Mouse (Mus musculus) hindbrain, embryonic 13.5 days (tissue): ENCODE measurements at regions not wholly inside any gene's neighbourhood (a gene's known extent, or its start where the extent isn't known, plus 50 kb on each side); places are given as distances from the start of the nearest gene placed in this dataset.
A peak's percentile ranks its signal among the peaks of the same experiment; 100 is the strongest.

Experiments
- ATAC-seq: fragments of 200-750 bp; cut with Nextera tagmentation; 2 replicates; pipeline ENCODE4 v1.8.0; 2017; ENCODE audit warnings: moderate TSS enrichment; ENCODE audit not compliant: low FRiP score
- H3K27ac ChIP-seq: fragments of 300-500 bp; sonication (generic); 2 replicates; pipeline ENCODE4 v1.5.1; 2015; ENCODE audit warnings: inconsistent platforms, mild to moderate bottlenecking, moderate library complexity
- H3K27me3 ChIP-seq: fragments of 300-500 bp; sonication (generic); 2 replicates; pipeline ENCODE4 v1.6.1; 2015; ENCODE audit warnings: mild to moderate bottlenecking, inconsistent platforms
- H3K36me3 ChIP-seq: fragments of 300-500 bp; sonication (generic); 2 replicates; pipeline ENCODE4 v1.6.1; 2015; ENCODE audit warnings: mild to moderate bottlenecking, inconsistent platforms
- H3K4me1 ChIP-seq: fragments of 300-500 bp; sonication (generic); replicated peaks from 2 replicates; pipeline ENCODE4 v1.6.1; 2015; ENCODE audit warnings: inconsistent platforms
- H3K4me2 ChIP-seq: fragments of 300-500 bp; sonication (generic); 2 replicates; pipeline ENCODE4 v1.6.1; 2015; ENCODE audit warnings: inconsistent platforms, mild to moderate bottlenecking, moderate library complexity
- H3K4me3 ChIP-seq: fragments of 300-500 bp; sonication (generic); 2 replicates; pipeline ENCODE4 v1.5.1; 2015; ENCODE audit warnings: mild to moderate bottlenecking, inconsistent platforms
- H3K9ac ChIP-seq: fragments of 300-500 bp; sonication (generic); 2 replicates; pipeline ENCODE4 v1.6.1; 2015; ENCODE audit warnings: mild to moderate bottlenecking, inconsistent platforms
- H3K9me3 ChIP-seq: fragments of 300-500 bp; sonication (generic); 2 replicates; pipeline ENCODE4 v1.6.1; 2016; ENCODE audit warnings: inconsistent platforms
- WGBS: fragments of 180-500 bp; shearing (Covaris S2); methylation state at CpG from one replicate; pipeline ENCODE4 v1.1.7; 2015; 5-methylcytosine and 5-hydroxymethylcytosine counted together

DNA sequence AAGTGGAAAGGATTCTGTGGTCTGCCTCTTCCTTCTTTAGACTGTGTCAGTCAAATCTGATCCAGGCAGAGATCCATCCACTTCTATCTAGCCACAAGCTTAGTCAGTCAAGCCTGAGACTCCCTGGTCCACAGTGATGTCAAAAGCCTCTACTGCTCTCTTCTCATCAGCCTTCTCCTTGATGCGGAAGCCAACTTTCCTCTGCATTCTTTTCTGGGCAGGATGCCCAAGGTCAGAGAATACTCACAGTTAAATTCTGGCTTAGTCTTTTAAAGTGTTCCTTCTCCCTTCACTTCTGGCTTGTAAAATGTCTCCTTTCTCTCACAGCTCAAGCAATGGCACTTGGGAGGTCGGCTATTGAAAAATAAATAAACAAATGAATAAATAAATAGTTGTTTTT lies 183.2 kb downstream of the Atp23 start:
- Histone ChIP-seq H3K4me3 (no peak overlapping the region), H3K36me3 (no peaks in the 10 kb centered on the region), H3K9me3 (no peaks in the 10 kb centered on the region), H3K9ac (no peak overlapping the region), H3K27ac (no peak overlapping the region), H3K27me3 (no peaks in the 10 kb centered on the region), H3K4me2 (no peak overlapping the region), H3K4me1 (no peaks in the 10 kb centered on the region)
- 59% methylated on average over 2 of the region's 2 CpGs for WGBS
- ATAC-seq: no peak

GRCm38 (mm10) chr10:126711758-126712157 lies 189.4 kb downstream of the Atp23 start:
- ATAC-seq: no peak
- WGBS: 71% methylated on average over 3 of the region's 3 CpGs
- peaks cover 8% of the 10 kb centered on the region for H3K4me1 ChIP-seq
- no peak overlapping the region for H3K9ac ChIP-seq
- H3K27ac ChIP-seq: no peak overlapping the region
- H3K4me3 ChIP-seq: no peak overlapping the region
- no peaks in the 10 kb centered on the region for H3K27me3 ChIP-seq
- H3K36me3 ChIP-seq: no peaks in the 10 kb centered on the region
- no peaks in the 10 kb centered on the region for H3K9me3 ChIP-seq
- no peak overlapping the region for H3K4me2 ChIP-seq

GRCm38 (mm10) chr10:126709219-126709917 lies 191.8 kb downstream of the Atp23 start:
- H3K36me3 ChIP-seq: no peaks in the 10 kb centered on the region
- H3K4me3 ChIP-seq: no peak overlapping the region
- no peaks in the 10 kb centered on the region for H3K27me3 ChIP-seq
- H3K9me3 ChIP-seq: no peaks in the 10 kb centered on the region
- no peak overlapping the region for H3K9ac ChIP-seq
- peaks cover 8% of the 10 kb centered on the region for H3K4me1 ChIP-seq
- H3K27ac ChIP-seq: no peak overlapping the region
- no peak overlapping the region for H3K4me2 ChIP-seq
- no peak for ATAC-seq
- 72% methylated on average over 14 of the region's 14 CpGs for WGBS

- Histone ChIP-seq H3K27ac (no peak overlapping the region), H3K27me3 (no peaks in the 10 kb centered on the region), H3K36me3 (no peaks in the 10 kb centered on the region), H3K4me3 (no peak overlapping the region), H3K9ac (no peak overlapping the region), H3K9me3 (no peaks in the 10 kb centered on the region), H3K4me1 (peaks cover 8% of the 10 kb centered on the region), H3K4me2 (no peak overlapping the region)
- 39% methylated on average over 4 of the region's 4 CpGs for WGBS
- ATAC-seq: no peak
These were observed 192.4 kb downstream of the Atp23 start for GRCm38 (mm10) chr10:126708730-126709129.

DNA sequence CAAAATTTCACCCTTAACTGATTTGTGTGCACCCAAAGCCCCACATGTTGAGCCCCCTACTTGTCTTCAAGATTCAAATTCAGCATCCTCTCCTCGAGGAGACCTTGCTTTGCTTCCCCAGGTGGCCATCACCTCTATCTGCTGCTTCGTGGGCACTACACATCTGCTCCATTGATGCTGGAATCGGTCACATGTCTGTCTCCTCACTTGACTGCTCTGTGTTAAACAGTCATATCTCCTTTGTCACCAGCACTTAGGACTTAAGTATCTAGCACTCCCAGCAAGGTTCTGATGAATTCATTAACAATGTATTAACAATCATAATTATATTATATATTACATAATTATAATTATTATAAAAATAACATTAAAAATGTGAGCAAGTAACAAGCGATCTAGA lies 192.9 kb downstream of the Atp23 start:
- H3K36me3 ChIP-seq: no peaks in the 10 kb centered on the region
- 61% methylated on average over 4 of the region's 4 CpGs for WGBS
- no peaks in the 10 kb centered on the region for H3K27me3 ChIP-seq
- no peak overlapping the region for H3K9ac ChIP-seq
- no peaks in the 10 kb centered on the region for H3K9me3 ChIP-seq
- H3K27ac ChIP-seq: no peak overlapping the region
- peaks cover 8% of the 10 kb centered on the region for H3K4me1 ChIP-seq
- H3K4me2 ChIP-seq: no peak overlapping the region
- no peak overlapping the region for H3K4me3 ChIP-seq
- no peak for ATAC-seq

- no peak overlapping the region for H3K27ac ChIP-seq
- no peaks in the 10 kb centered on the region for H3K9me3 ChIP-seq
- ATAC-seq: no peak
These were observed 204.1 kb downstream of the Atp23 start for GRCm38 (mm10) chr10:126697086-126697485.

DNA sequence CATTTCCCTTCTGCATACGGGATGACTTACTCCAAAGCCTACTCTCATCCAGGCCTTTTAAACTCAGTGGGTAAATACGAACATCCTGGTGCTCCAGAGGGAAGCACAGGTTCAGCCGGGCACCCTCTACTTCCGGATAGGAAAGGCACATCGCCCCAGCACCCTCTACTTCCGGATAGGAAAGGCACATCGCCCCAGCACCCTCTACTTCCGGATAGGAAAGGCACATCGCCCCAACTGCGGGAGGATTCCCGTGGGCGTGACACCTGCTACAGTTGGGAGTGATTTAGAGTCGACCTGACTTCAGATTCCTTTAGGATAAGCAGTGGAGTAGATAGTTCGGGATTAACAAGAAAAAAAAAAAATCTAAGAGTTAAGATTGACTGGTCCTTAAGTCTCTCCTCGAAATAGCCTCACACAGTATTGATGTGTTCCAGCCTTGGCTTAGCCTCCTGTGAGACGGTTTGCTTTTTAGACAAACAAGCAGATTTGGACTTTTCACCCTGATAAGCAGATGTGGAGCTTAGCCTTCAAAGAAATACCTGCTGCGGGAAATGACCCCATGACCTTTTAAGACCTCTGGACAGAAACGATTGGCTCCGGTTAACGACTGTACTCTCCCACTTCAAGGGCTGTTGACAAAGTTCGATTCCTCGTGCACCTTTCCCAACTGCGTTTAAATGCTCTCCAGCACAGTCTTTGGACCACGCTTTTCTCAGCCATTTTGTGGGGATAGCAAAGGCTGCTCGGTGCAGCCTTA lies 210.1 kb downstream of the Atp23 start:
- Histone ChIP-seq H3K27me3 (no peaks in the 10 kb centered on the region), H3K4me2 (no peak overlapping the region), H3K27ac (no peak overlapping the region), H3K4me1 (no peaks in the 10 kb centered on the region), H3K36me3 (no peaks in the 10 kb centered on the region), H3K4me3 (no peak overlapping the region), H3K9me3 (no peaks in the 10 kb centered on the region), H3K9ac (no peak overlapping the region)
- 76% methylated on average over 25 of the region's 25 CpGs for WGBS
- ATAC-seq: no peak

More at GRCm38 (mm10) chr10:126697086-126697485, 204.1 kb downstream of the Atp23 start:
- Histone ChIP-seq H3K4me1 (no peaks in the 10 kb centered on the region), H3K27me3 (no peaks in the 10 kb centered on the region), H3K4me2 (no peak overlapping the region), H3K4me3 (no peak overlapping the region), H3K9ac (no peak overlapping the region), H3K36me3 (no peaks in the 10 kb centered on the region)
- 90% methylated on average over 10 of the region's 10 CpGs for WGBS

- H3K27me3 ChIP-seq: no peaks in the 10 kb centered on the region
- WGBS: 8% methylated on average over 12 of the region's 12 CpGs
- H3K4me3 ChIP-seq: no peak overlapping the region
- ATAC-seq: no peak
- no peak overlapping the region for H3K9ac ChIP-seq
- peak overlapping the region; percentile 29 for H3K4me2 ChIP-seq
- H3K27ac ChIP-seq: no peak overlapping the region
- peaks cover 12% of the 10 kb centered on the region for H3K4me1 ChIP-seq
- H3K36me3 ChIP-seq: no peaks in the 10 kb centered on the region
- peaks cover 5% of the 10 kb centered on the region; the same call in 1 of the 2 replicates for H3K9me3 ChIP-seq
These were observed 220.6 kb downstream of the Atp23 start for GRCm38 (mm10) chr10:126680275-126681184.

GRCm38 (mm10) chr10:126679224-126680120 lies 221.7 kb downstream of the Atp23 start:
- Histone ChIP-seq H3K27ac (no peak overlapping the region), H3K4me1 (peaks cover 12% of the 10 kb centered on the region), H3K9me3 (peaks cover 5% of the 10 kb centered on the region; the same call in 1 of the 2 replicates), H3K27me3 (no peaks in the 10 kb centered on the region), H3K36me3 (no peaks in the 10 kb centered on the region), H3K4me3 (peak overlapping the region; percentile 19), H3K9ac (no peak overlapping the region), H3K4me2 (peak overlapping the region; percentile 48)
- ATAC-seq: no peak
- WGBS: 27% methylated on average over 25 of the region's 25 CpGs

DNA sequence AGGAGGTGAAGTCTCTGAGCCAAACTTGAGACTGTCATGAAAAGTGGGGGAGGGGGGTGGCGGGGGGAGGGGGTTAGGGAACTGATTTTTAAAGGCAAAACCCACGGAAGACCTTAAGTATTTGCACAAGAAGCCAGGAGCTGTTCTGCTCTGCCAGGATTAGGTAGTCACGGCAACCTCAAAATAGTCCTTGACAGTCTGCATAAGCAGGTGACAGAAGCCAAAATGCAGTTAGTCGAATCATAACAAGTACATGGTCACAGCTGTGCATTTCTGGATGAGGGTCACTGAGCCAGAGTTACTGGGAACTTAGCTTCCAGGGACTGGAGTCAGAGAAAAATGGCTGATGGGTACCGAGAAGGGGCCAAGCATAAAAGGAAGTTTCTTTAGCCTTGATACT lies 227.7 kb downstream of the Atp23 start:
- Histone ChIP-seq H3K4me1 (no peaks in the 10 kb centered on the region), H3K9me3 (peaks cover 5% of the 10 kb centered on the region; the same call in 1 of the 2 replicates), H3K4me3 (no peak overlapping the region), H3K27ac (no peak overlapping the region), H3K4me2 (no peak overlapping the region), H3K36me3 (no peaks in the 10 kb centered on the region), H3K9ac (no peak overlapping the region), H3K27me3 (no peaks in the 10 kb centered on the region)
- 56% methylated on average over 5 of the region's 5 CpGs for WGBS
- no peak for ATAC-seq

- Histone ChIP-seq H3K4me1 (peaks cover 7% of the 10 kb centered on the region; the same call in 1 of the 2 replicates), H3K9ac (no peak overlapping the region), H3K4me3 (no peak overlapping the region), H3K27me3 (no peaks in the 10 kb centered on the region), H3K36me3 (no peaks in the 10 kb centered on the region), H3K27ac (peak overlapping the region; percentile 25; the same call in 1 of the 2 replicates), H3K9me3 (peaks cover 5% of the 10 kb centered on the region; the same call in 1 of the 2 replicates), H3K4me2 (no peak overlapping the region)
- ATAC-seq: no peak
- 78% methylated on average over 13 of the region's 13 CpGs for WGBS
These were observed 236.6 kb downstream of the Atp23 start for GRCm38 (mm10) chr10:126664408-126665083.
